Mouse (Mus musculus) stomach, postnatal 0 days (tissue): ENCODE measurements at regions not wholly inside any gene's neighbourhood (a gene's known extent, or its start where the extent isn't known, plus 50 kb on each side); places are given as distances from the start of the nearest gene placed in this dataset.

Source experiments
- ATAC-seq: fragments of 200-750 bp; cut with Nextera tagmentation; 2 replicates; pipeline ENCODE4 v1.8.0; 2017; ENCODE audit not compliant: low FRiP score, low TSS enrichment
- DNase-seq: peaks from one replicate; pipeline ENCODE4 v3.0.0-alpha.2; 2016; ENCODE audit warnings: low spot score
- H3K27ac ChIP-seq: fragments of 300-500 bp; sonication (generic); replicated peaks from 2 replicates; pipeline ENCODE4 v1.5.1; 2014; ENCODE audit warnings: mild to moderate bottlenecking, control low read depth
- H3K27me3 ChIP-seq: fragments of 300-500 bp; sonication (generic); 2 replicates; pipeline ENCODE4 v1.6.1; 2014; ENCODE audit warnings: low read length; ENCODE audit not compliant: control insufficient read depth, insufficient read depth
- H3K36me3 ChIP-seq: fragments of 300-500 bp; sonication (generic); 2 replicates; pipeline ENCODE4 v1.6.1; 2014; ENCODE audit warnings: low read length, mixed read lengths; ENCODE audit not compliant: control insufficient read depth, insufficient read depth
- H3K4me1 ChIP-seq: fragments of 300-500 bp; sonication (generic); replicated peaks from 2 replicates; pipeline ENCODE4 v1.6.1; 2014; ENCODE audit warnings: antibody characterized with exemption; ENCODE audit not compliant: control insufficient read depth, insufficient read depth
- H3K4me2 ChIP-seq: fragments of 300-500 bp; sonication (generic); replicated peaks from 2 replicates; pipeline ENCODE4 v1.6.1; 2014; ENCODE audit warnings: low read depth, mild to moderate bottlenecking, control low read depth, moderate library complexity
- H3K4me3 ChIP-seq: fragments of 300-500 bp; sonication (generic); 2 replicates; pipeline ENCODE4 v1.5.1; 2014; ENCODE audit warnings: low read depth, low read length, control low read depth
- H3K9ac ChIP-seq: fragments of 300-500 bp; sonication (generic); 2 replicates; pipeline ENCODE4 v1.6.1; 2014; ENCODE audit warnings: mild to moderate bottlenecking, low read length, control low read depth, mixed read lengths
- H3K9me3 ChIP-seq: fragments of 300-500 bp; sonication (generic); 2 replicates; pipeline ENCODE4 v1.6.1; 2016; ENCODE audit warnings: low read length; ENCODE audit not compliant: control insufficient read depth
- CTCF ChIP-seq: IDR thresholded peaks from 2 replicates; pipeline ENCODE4 v1.5.1; 2016; ENCODE audit warnings: antibody characterized with exemption, low read depth, mild to moderate bottlenecking, moderate library complexity
- EP300 ChIP-seq: optimal IDR thresholded peaks from 2 replicates; pipeline ENCODE3; 2016; ENCODE audit warnings: antibody characterized with exemption
- WGBS: fragments of 180-500 bp; shearing (Covaris S2); extraction: QIAGEN DNeasy Blood & Tissue Kit; methylation state at CpG from one replicate; pipeline ENCODE4 v1.1.7; 2014; 5-methylcytosine and 5-hydroxymethylcytosine counted together

DNA sequence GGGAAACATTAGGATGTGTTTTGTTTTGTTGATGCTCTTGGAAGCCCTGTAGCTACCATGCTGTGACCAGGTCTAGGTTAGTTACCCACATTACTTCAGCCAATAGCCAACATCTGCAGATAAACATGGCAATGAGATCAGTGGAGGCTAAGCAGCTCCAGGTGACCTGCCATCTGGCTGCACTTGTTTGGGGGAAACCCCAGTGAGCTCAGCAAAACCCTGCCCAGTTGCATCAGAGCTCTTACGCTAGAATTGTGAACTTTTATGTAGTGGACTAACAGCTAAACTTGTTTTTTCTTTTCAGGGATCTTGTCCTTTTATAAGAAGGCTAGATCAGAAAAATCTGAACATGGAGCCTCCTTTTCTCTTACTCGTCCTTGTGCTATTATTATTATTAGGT, 211.8 kb upstream of the Atp5g3 start:
- TF ChIP-seq EP300 (no peak), CTCF (no peak)
- Histone ChIP-seq H3K9ac (no peak overlapping the region), H3K36me3 (no peaks in the 10 kb centered on the region), H3K9me3 (no peaks in the 10 kb centered on the region), H3K4me1 (no peaks in the 10 kb centered on the region), H3K27me3 (no peaks in the 10 kb centered on the region), H3K4me3 (no peak overlapping the region), H3K27ac (no peak overlapping the region), H3K4me2 (no peak overlapping the region)
- ATAC-seq (no peak), DNase-seq (no peak)
- 86% methylated on average over 2 of the region's 2 CpGs for WGBS

DNA sequence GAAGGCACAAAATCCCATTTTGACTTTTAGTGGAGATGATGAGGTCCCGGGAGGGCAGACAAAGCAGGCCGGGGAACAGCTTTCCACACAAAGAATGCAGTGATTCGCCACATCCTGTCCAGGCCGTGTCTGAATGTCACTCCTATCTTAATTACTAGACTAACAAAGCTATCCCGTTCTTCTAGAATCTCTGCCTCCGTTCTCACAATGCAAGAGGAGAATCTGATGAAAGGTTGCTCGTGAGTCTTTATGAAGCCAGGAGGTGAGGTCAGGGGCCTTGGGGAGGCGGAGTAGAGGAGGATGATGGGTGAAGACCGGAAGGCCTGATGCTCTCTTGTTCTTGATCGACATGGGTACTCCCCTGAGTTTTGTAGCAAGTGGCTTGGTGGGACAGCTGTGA, 208.9 kb upstream of the Atp5g3 start:
- no peak overlapping the region for H3K9ac ChIP-seq
- no peaks in the 10 kb centered on the region for H3K36me3 ChIP-seq
- H3K4me3 ChIP-seq: no peak overlapping the region
- TF ChIP-seq EP300 (no peak), CTCF (no peak)
- no peak overlapping the region for H3K4me2 ChIP-seq
- 45% methylated on average over 10 of the region's 10 CpGs for WGBS
- no peaks in the 10 kb centered on the region for H3K4me1 ChIP-seq
- no peak for DNase-seq
- ATAC-seq: no peak
- no peaks in the 10 kb centered on the region for H3K27me3 ChIP-seq
- H3K9me3 ChIP-seq: no peaks in the 10 kb centered on the region
- H3K27ac ChIP-seq: no peak overlapping the region

DNA sequence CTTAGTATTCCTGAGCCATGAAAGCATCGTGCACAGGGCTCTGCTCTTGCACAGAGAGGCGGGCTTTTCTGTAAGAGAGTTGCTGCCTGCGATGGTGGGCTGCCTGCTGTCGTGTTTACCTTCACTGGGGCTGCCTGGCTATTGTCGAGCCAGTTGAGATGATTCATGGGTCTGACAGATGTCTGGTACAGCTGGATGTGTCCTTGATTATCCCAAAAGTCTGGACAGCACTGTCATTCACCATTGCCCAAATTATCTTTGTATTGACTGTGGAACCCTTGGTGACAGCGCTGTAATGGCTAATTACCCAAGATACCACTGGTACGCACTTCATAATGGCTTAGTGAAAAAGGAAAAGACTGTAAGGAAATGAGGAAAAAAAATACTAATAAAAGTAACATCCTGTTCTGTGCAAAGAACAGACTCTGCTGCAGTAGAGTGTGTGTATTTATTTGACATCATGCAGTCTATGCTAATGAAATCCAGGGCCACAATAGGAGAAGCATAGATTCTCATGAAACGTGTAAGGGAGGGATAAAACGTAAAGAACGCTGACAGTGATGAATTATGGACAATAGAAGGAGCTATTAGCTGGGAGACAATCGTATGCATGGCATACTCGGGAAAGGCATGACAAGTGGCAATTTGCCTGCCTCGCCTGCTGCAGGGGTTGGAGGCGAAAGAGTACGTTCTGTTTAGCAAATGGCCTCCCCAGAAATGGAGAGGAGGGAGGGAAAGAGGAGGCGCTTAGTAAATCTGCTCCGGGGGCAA, 208.2 kb upstream of the Atp5g3 start:
- Histone ChIP-seq H3K4me1 (no peaks in the 10 kb centered on the region), H3K4me2 (no peak overlapping the region), H3K27me3 (no peaks in the 10 kb centered on the region), H3K27ac (no peak overlapping the region), H3K36me3 (no peaks in the 10 kb centered on the region), H3K4me3 (no peak overlapping the region), H3K9me3 (no peaks in the 10 kb centered on the region), H3K9ac (no peak overlapping the region)
- WGBS: 45% methylated on average over 17 of the region's 17 CpGs
- DNase-seq (no peak), ATAC-seq (no peak)
- TF ChIP-seq CTCF (no peak), EP300 (no peak)

DNA sequence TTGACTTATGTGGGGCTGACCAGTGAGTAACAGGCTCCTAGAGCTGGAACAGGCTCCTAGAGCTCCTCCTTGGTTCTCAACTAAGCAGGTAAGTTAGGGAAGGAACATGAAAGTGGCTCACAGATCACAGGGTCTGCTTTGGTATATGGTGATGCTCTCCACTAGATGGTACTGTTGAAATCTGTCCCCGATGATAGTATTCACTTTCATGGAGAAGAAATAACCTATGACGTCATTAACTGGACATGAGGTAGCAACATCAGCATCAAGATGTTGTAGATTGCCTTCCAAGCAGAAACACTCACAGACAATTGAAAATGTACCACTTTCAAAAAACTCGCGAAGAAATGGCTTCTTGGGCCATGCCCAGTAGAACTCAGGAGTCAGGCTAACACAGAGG, 195.3 kb upstream of the Atp5g3 start:
- ATAC-seq (no peak), DNase-seq (no peak)
- H3K9ac ChIP-seq: no peak overlapping the region
- 81% methylated on average over 4 of the region's 4 CpGs for WGBS
- H3K27me3 ChIP-seq: no peaks in the 10 kb centered on the region
- H3K36me3 ChIP-seq: no peaks in the 10 kb centered on the region
- no peak overlapping the region for H3K4me2 ChIP-seq
- H3K9me3 ChIP-seq: no peaks in the 10 kb centered on the region
- H3K4me3 ChIP-seq: no peak overlapping the region
- no peak overlapping the region for H3K27ac ChIP-seq
- TF ChIP-seq EP300 (no peak), CTCF (peak; percentile 24; the same call in 1 of the 2 replicates)
- H3K4me1 ChIP-seq: no peaks in the 10 kb centered on the region

DNA sequence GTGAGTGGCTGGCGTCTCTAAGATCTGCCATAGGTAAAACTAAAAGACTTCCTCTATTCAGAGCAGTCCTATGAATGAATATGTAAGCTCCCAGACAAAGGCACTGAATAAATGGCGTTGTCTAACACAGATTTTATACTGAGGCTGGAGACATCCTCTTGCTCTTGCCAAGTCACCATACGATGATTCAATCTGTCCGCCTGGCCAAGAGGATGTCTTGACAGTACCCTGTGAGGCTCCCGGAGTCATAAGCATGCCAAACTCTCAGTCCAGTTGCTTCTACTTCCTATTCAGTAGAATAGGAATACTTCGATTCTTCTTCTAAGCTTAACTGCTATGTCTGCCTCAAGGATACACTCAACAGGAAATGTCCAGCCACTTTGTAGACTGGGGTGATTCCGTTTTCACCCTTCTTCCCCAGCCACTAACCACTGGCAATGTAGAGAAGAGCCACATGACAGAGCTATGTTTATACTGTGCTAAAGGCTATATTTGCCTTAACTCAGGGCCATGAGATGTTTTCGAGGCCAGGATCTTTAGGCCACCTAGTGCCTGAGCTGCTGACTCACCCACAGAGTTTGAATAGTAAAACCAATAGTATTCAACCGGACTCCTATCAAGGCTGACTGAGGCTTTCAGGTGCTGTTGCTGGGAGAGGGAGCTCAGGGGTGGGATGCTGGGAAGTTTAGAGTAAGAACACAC, 188.7 kb upstream of the Atp5g3 start:
- no peaks in the 10 kb centered on the region for H3K4me1 ChIP-seq
- no peak overlapping the region for H3K27ac ChIP-seq
- H3K9ac ChIP-seq: no peak overlapping the region
- no peak overlapping the region for H3K4me3 ChIP-seq
- ATAC-seq: no peak
- no peak overlapping the region for H3K4me2 ChIP-seq
- TF ChIP-seq EP300 (no peak), CTCF (no peak)
- no peaks in the 10 kb centered on the region for H3K36me3 ChIP-seq
- no peaks in the 10 kb centered on the region for H3K27me3 ChIP-seq
- no peak for DNase-seq
- 68% methylated on average over 9 of the region's 9 CpGs for WGBS
- H3K9me3 ChIP-seq: no peaks in the 10 kb centered on the region

DNA sequence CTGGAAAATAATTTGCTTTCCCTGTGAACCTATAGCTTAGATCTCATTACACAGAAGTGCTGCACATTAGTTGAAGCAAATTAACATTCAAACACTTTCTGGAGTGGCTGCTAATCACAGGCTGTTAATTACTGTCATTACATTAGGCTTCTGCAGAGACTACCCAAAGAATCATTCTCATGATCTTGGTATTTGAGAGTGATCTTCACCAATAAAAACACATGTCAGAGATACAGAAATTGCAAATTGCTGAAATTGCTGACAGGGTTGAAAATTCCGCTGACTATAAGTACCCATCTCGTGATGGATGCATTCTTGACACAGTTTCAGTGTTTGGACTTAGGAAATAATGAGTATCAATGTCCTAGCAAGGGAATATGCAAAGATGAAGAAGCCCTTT, 185.7 kb upstream of the Atp5g3 start:
- TF ChIP-seq CTCF (no peak), EP300 (no peak)
- Histone ChIP-seq H3K27me3 (no peaks in the 10 kb centered on the region), H3K4me1 (no peaks in the 10 kb centered on the region), H3K9me3 (no peaks in the 10 kb centered on the region), H3K27ac (no peak overlapping the region), H3K9ac (no peak overlapping the region), H3K4me3 (no peak overlapping the region), H3K36me3 (no peaks in the 10 kb centered on the region), H3K4me2 (no peak overlapping the region)
- ATAC-seq: no peak
- 70% methylated on average over 2 of the region's 2 CpGs for WGBS
- no peak for DNase-seq
